Mouse (Mus musculus): Measurements from ENCODE around the gene Relt.
A peak's percentile ranks its signal among the peaks of the same experiment; 100 is the strongest.

The Relt gene

DNA sequence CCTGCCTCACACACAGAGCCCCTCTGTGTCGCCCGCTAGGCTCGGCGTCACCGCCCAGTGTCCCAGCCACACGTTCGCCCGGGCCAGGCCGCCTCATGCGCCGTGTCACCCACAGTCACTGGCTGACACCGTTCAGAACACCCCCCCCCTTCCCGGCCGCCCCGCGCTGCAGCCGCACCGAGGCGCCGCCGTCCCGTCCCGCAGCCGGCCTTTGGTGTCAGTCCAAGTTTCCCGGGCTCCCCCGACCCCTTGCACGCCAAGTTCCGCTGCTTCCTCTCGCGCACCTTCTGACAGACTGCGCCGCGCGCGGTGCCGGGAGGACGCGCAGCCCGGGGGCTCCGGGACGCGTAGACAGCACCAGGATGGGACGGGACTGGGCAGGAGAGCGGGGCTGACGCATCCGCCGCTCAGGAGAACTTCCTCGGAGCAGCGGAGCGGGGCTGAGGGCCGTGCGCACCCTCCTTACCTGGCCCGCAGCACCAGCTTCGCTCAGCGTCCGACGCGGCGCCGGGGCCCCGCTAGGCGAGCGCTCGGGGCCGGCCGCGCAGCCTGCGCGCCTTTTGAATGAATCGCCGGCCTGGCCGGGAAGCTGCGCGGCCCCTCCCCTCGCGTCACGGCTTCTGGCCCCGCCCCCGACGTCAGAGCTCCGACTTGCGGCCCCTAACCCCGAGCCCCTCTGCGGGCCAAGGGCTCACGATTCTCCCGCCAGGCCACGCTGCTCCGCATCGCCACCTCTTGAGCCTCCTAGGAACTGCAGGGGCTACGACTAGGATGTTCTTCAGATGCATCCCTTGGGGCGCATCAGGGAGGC is at the start of gene Relt:
Gene Relt (minus strand): TSS at position 619 of the 811 bp plus-strand sequence.
- peak; percentile 99 for DNase-seq

DNA sequence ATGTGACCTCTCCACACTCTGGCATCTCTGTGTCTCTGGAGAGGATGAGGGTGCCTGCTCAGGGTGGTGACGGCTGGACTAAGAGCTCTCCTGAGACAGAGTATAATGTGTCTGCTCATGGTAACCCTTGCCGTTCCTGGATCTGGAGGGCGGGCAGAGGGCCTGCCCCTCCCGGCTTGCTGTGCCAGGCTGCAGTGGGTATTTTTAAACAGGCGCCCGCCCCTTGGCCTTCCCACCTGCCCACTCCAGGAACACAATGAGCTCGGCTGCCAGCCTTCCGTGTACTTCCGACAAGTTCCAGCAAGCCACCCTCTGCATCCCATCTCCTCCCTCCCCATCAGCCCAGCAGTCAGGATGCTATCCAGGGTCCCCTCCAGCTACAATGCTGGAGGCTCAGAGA is 48.5 kb upstream of the Relt start:
- no peak for DNase-seq

DNA sequence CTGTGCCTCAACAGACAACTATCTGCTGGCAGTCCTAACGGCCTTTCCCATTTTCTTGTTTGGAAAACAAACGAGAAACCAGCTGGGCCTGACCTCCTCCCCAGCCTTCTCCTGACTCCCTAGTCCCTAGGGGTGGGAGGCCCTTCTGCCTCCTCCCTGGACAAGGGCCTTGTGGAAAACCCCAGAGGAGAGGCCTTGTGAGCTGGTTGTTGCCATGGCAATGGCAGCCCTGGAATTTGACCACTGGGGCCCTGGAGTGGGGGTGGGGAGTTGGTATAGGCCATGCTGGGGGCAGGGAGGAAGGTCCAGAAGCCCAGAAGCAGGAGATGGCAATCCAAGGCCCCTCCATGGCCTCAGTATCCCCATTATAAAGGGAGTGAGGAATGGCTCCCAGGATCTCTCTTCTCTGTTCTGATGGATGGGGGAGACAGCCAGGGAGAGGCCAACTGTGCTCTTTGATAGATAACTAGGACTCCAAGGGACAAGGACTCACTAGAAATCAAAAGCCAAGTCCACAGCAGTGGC is 48.1 kb upstream of the Relt start:
- no peak for DNase-seq

DNA sequence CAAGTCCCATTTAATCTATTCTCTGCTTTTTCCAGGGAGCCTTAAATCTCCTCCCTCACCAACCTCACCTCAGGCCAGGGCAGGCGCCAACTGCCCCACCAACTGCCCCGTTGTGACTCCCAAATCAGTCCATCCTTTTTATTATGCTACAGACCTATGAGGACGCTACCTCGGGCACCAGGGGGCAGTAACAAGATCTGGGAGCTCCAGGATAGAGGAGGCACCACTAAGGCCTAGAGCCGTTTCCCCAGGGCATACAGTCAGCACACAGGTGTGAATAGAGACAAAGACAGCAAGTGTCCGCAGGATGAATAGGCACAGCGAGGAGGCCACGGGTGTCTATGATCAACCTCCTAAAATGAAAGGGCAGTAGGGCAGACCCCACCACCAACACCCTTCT is 45.3 kb upstream of the Relt start:
- peak; percentile 30 for DNase-seq

DNA sequence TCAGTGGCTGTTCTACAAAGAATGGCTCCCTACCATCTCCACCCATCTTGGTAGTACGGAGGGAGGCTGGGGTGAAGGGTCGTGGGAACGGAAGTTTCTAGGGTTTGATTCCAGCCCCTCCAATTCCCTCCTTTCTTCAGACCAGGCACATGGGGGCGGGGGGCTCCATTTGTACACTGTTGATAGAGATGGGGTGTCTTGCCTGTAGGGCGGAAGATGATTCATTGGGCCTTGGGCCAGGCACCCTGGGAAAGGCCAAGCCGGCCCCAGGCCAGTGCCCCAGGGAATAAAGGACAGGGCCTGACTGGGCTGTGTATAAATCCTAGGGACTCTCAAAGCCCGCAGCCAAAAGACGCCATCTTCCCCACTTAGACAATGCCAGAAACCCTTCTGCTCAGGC is 44.8 kb upstream of the Relt start:
- DNase-seq: no peak

DNA sequence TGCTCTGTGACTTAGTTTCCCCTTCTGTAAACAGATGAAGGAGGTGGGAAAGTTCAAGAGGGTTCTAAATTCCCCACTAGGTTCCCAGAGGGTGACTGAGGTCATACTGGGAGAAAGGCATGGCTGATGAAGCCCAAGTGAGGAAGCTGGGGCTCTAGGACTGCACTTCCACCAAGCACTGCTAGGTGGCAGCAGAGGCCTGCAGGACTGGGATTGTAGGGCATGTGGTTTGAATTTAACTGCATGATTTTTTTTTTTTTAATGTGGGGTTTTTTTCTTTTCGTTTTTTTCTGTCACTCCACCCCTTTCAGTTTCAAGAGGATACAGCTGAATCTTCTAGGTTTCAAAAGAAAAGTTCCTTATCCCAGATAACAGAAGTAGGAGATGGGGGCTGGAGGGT is 44.0 kb upstream of the Relt start:
- DNase-seq: peak; percentile 77

DNA sequence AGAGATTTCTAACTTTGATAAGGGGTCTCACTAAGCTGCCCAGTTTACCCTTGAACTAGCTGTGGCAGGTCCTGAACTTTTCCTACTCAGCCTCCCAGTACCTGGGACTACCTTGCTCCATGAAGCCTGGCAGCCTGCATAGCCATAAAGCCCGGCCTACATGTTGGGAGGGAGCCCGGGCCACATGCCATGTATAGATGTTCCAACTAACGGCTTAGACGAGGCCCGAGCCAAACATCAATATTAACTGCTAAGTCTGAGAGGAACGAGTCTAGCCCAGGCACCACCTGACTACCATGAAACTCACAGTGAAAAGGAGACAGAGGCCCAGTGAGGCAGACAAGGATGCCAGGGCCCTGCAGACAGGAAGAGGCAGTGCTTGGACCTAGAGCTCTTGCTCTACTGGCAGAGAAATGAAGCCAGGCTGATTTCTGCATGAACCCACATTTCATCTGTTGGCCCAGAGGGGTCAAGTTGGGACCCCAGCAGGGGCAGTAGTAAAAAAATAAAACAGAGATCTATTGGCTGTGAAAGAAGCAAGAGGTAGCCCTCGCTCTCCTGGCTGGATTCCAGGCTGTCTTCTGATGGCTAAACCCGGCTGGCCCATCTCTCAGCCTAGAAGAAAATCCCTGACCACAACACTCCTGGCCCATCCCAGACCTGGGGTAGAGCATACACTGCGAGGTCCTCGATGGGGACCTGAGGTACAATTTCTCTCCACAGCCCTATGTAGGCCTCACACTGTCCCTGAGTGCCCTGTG is 43.0 kb upstream of the Relt start:
- no peak for DNase-seq

DNA sequence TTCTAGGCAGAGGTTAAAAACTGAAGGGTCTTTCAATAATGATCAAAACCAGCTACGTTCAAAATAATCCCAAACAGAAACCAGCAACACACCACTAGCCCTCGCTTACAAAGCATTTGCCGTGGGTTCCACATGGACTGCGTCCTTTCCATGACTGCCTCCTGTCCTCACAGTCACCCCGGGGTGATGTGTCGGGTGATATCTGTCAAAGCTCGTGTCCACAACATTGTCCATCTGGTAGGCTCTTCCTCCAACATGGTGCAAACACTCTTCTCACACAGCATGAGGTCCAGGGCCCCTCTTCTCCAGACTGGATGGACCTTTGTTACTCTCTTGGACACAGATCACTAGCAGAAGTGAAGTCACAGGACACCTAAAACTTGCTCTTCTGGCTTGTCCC is 41.8 kb upstream of the Relt start:
- DNase-seq: no peak

DNA sequence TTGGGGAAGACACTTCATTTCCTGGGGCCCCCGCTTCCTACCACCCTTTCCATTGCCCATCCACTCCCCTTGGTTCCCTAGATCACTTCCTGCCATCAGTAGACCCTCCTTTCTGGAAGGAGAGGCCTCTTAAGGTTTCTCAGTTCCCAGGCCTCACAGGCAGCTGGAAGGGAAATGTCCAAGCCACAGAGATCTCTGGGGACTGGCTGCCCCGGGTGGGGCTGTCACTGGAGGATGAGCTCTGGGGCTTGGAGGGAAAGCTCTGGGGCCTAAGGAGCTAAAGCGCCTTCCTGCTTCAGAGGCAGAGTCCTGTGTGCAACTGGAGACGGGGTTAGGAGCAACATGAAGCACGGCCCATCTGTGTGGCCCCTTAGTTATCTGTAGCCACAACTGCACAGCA is 41.4 kb upstream of the Relt start:
- DNase-seq: no peak

DNA sequence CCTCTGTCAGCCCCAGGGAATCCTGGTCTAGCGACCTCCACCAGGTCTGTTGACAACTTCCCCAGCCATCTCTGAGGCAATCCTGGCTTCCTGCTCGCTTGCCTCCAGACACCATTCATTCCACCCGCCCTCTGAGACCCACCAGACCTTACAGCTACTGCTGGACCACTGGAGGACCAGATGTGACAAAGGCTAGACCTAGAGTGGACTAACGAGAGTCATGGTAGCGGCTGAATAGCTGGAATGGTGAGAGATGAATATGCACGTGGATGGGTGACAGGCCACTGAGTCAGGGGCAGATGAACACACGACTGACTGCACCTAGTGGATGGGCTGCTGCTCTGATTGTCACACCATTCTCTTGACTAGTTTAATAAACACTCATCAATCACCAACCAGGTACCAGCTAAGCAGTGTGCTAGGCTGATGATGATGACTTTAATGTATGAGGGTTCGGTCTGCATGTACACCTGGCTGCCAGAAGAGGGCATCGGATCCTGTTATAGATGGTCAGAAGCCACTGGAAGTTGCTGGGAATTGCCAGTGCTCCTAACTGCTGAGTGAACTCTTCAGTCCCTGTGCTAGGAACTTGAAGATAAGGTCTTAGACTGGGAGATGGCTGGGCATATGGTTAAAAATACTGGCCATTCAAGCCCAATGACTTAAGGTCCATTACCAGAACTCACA is 39.3 kb upstream of the Relt start:
- peak; percentile 10 for DNase-seq

DNA sequence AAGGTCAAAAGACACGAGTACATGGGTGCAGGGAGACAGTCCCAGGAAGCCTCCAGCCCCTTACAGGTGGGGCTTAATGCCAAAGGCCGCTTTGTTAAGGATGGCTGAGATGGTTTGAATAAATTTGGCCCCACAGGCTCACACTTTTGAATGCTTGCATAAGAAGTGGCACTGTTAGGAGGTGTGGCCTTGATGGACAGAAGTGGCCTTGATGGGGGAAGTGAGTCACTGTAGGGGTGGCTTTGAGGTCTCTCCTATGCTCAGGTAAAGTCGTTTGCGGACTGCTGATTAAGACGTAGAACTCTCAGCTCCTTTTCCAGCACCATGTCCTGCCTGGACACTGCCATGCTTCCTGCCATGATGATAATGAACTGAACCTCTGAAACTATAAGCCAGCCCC is 34.6 kb upstream of the Relt start:
- no peak for DNase-seq

DNA sequence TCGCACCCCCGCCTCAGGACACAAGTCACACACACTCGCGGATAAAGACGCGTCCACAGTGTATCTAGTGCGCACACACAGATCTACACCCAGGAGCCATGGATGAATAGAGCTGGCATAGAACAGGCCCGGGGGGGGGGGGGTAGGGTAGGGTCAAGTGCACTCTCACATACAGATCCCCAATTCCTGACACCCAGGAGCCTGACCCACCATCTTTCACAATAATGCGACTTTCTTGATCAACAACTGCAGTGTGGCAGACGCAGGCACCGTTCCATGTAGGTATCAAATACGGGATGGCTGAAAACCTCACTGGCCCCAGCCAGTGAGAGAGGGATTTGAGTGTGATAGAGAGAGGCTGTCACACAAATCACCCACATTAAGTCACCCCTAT is 31.6 kb upstream of the Relt start:
- DNase-seq: no peak

DNA sequence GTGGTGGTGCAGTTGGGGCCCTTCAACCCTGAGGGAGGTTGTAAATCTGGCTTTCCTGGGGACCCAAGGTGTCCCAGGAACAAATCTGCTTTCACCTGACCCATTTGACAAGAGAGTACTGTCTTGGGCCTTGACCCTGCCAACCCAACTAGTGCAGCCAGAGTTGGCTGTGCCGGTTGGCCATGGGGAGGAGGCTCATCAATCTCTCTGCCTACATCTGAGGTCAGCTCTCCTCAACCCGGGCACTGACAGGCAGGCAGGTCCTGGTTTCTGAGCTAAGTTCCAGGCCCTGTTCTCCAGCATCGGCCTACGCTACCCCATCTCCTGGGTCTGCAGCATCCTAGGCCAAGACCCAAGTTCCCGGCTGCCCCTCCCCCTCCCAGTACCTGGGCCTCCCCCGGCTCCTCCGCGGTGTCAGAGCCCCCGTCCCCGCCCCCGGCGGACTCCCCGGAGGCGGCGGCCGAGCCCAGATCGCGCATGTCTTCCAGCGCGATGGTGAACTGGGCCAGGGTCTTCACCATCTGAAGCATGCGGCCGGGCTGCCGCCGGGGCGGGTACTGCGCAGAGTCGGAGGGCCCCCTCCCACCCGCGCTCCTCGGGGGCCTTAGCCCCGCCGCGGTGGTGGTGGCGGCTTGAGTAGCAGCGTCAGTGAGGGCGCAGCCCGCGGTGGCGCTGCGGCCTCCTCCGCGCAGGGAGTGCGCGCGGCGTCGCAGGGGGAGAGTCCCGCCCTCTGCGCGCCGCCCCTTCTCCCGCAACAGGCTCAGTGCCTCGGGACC is 31.0 kb upstream of the Relt start:
- DNase-seq: peak; percentile 35

DNA sequence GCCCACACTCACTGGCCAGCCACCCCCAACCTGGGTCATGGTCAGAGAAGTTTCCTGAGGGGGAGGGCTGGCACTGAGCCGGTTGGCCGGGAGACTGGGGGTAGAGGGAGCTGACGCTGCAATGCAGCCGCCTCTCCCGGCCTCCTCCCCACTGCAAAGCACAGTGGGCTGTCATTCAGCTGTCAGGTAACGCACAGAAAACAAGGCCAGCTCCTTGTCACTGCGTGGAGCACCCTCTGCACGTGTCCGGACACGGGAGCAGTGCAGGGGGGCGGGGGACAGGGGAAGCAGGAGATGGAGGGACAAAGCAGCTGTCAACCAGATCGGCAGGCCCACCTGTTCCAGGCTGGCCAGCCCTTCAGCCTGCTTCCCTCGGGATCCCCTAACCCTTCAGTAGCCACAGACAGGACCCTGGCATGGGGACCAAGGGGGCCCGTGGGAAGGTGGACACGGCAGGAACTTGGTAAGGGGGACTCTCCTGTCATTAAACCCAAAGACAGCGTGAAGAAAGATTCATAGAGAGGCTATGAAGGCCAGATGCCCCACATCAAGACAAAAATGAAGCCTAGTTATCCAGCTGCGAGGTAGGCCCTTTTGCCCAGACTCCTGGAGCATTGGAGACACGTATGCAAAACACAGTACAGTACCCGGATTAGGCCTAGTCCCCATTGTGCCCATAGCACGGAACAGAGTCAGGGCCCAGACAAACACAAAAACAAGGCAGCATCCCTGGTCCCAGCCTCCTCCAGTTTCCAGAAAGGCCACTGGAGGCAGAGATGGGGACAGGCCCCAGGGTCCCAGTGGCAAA is 30.2 kb upstream of the Relt start:
- no peak for DNase-seq

DNA sequence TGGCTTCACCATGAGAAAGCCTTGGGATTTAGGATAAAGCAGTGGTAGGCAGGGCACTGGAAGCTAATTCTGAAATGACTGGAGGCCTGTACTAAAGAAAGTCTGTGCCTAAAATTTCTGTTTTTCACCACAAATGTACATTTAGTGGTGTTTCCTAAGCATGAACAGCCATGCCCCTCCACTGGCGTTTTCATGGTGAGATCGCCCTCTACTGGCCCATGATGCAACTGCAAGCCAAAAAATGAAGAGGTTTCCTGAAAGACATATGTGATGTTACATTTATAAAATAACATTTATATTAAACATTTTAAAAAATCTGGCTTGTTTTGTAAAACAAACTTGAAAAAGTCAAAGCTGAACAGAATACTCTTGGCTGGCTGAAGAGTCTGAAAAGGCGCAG is 23.3 kb upstream of the Relt start:
- DNase-seq: peak; percentile 64

DNA sequence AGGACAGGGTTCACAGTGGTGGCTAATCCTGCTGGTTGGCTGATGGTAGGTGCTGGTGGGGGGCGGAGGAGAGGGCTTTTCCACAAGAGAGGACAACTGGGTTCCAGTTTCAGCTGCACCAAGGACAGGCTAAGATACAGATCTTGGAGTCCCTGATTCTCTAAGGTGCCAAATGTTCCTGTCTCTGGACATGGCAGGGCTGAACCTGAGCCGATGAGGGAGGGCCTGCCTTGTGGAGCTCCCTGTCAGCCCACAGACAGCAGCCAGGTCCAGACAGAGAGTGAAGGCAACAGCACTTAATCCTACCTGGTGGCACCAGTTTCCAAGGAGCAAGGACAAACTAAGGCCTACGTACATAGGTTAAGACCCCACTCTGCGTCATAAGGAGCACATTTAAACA is 21.2 kb upstream of the Relt start:
- no peak for DNase-seq

DNA sequence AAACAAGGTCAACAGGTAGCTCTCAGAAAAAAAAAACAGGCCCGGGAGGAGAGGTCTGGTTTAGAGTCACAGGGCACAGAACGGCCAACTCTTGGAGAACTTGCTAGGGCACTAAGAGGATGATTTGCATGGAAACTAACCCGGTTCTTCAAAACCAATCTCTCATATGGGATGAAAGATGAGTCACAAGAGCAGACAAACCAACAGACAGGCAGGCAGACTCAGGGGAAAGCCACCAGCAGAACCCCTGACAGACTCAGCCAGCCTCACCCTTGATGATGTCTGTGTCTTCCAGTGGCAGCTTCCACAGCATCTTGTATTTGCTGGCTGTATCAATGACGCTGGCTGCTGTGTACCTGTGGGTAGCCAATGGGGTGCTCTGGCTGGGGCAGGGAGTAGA is 18.7 kb upstream of the Relt start:
- no peak for DNase-seq

DNA sequence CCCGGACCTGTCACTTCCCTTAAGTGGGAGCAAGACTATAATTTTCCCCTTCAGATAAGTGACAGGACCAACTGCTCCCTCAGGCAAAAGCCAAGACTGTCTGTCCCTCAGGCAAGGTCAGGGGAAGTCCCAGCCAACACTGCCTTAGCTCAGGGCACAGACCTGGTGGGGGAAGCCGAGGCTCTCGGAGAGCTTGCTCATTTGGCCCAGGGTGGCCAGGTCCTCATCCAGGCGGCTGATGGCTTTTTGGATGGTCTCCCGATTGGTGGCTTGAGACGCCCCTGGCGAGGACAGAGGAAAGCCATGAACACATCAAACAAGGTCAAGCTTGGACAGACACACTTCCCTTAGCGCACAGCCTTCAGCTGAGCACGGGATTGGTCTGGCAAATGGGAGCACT is 18.3 kb upstream of the Relt start:
- no peak for DNase-seq

DNA sequence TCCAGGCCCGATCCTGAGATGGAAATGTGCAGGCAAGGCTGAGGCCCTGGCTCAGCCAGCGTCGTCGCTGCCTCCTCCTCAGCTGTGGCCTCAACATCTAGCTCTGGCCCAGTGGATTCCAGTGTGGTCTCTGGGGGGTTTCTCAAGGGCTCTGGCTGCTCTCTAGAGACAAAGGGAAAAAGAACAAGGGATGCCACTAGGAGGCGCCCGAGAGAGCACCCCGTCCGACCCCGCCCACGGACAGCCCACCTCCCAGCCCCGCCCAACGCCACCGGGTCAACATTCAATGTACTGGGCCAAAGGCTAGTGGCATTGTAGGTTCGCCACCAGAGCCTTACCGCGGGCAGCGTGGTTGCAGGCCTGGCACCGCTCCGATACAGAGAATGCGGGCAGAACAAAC is 16.3 kb upstream of the Relt start:
- peak; percentile 79 for DNase-seq

DNA sequence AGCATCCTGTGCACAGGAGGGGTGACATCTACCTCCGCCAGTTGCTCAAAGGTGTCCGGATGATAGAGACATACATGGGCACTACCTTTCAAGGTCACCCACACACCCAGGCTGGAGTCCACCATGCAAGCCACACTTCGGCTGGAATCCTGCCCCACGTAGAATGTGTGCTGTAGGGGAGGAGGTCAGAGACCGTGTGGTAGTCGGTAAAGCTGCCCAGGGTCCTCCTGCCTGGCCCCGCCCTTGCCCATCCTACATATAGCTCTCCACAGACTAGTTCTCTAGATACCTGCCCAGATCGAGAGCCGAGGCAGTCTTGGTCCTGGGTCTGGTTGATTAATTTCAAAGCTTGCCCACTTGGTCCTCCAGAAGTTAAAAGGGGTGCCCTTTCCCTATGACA is 13.5 kb upstream of the Relt start:
- DNase-seq: no peak

DNA sequence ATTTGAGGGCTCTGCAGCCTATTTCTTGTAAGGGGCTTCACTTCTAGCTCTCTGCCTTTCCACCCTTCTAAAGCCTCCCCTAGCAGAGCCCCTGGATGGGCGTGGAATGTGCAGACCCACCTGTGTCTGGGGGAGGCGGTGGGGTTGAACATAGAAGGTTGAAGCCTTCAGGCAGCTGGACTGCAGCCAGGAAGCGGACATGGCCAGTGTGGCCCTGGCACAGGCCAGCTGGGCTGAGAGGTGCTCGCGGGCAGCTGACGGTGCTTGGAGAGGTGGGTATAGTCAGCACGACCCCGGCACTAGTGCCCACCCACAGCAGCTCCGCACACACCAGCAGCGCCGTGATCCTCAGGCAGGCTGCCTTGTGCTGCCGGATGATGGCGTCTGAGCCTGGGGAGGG is 13.0 kb upstream of the Relt start:
- no peak for DNase-seq

DNA sequence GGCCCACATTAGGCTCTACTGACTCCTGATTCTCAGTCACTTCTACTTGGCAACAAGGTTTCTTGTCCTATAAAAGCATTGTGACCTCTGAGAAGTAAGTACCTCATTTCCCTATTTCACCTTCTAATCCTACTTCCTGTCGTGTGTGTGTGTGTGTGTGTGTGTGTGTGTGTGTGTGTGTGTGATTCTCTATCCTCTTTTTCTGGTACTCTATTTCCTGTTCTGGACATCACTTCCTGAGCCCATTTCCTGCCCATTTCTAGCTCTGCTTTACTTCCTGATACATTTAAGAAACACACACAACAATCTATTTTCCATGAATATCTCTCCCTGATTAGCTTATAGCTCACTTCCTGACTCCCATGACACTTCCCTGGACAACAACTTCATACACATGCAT is 12.6 kb upstream of the Relt start:
- DNase-seq: no peak

Measured in thymus, postnatal 25 days (tissue).